Mouse (Mus musculus): ENCODE measurements around the gene Il13ra2.
"Not testable (repeated sequence)": the region's sequence is repeated elsewhere in the genome, so short reads cannot be mapped to it uniquely, and the experiment has no call there.

Gene Il13ra2

GRCm38 (mm10) chrX:147429129-147429528, at the start of gene Il13ra2:
TSS of gene Il13ra2 (minus strand) at chrX:147429192.
- no peak for DNase-seq (ENCODE audit: extremely low read depth, low read depth, low spot score)

- DNase-seq (ENCODE audit: extremely low read depth, low read depth, low spot score) = not testable (repeated sequence)
Measured at GRCm38 (mm10) chrX:147453610-147454009, 24.6 kb upstream of the Il13ra2 start, which contains the start of gene Vmn1r239-ps. TSS of gene Vmn1r239-ps (minus strand) at chrX:147453710.

- no peak for DNase-seq (ENCODE audit: extremely low read depth, low read depth, low spot score)
Measured at GRCm38 (mm10) chrX:147443386-147443785, 14.4 kb upstream of the Il13ra2 start.

- DNase-seq (ENCODE audit: extremely low read depth, low read depth, low spot score) = no peak
Measured at GRCm38 (mm10) chrX:147435400-147435799, 6.4 kb upstream of the Il13ra2 start.

- DNase-seq (ENCODE audit: extremely low read depth, low read depth, low spot score) = no peak
Measured at GRCm38 (mm10) chrX:147429753-147430152, 761 bp upstream of the Il13ra2 start.

- DNase-seq (ENCODE audit: extremely low read depth, low read depth, low spot score) = no peak
Measured at GRCm38 (mm10) chrX:147393446-147393845, 35.5 kb downstream of the Il13ra2 start.

- DNase-seq (ENCODE audit: extremely low read depth, low read depth, low spot score) = no peak
Measured at GRCm38 (mm10) chrX:147349167-147349566, 79.8 kb downstream of the Il13ra2 start.

All from fat pad, adult 2 months (tissue).